Mouse (Mus musculus) cerebellum, postnatal 36 days (tissue): ENCODE measurements around the gene Hoxc10.

ENCODE experiments used
- DNase-seq, 2 experiments: peaks; one replicate each; pipeline ENCODE4 v3.0.0; 2021 to 2022; ENCODE audit warnings: mixed read lengths in 2 of 2

Hoxc10 gene

GRCm38 (mm10) chr15:102991782-102992181 lies 25.2 kb downstream of the Hoxc10 start:
- no peak for DNase-seq

- DNase-seq = no peak
These were observed 25.6 kb downstream of the Hoxc10 start for GRCm38 (mm10) chr15:102992206-102992605.

GRCm38 (mm10) chr15:102992863-102993262 lies 26.3 kb downstream of the Hoxc10 start:
- no peak for DNase-seq

- no peak for DNase-seq
These were observed 30.0 kb downstream of the Hoxc10 start for GRCm38 (mm10) chr15:102996548-102996947.

GRCm38 (mm10) chr15:102997431-102997830 lies 30.8 kb downstream of the Hoxc10 start:
- no peak for DNase-seq

GRCm38 (mm10) chr15:102997939-102998355 lies 31.4 kb downstream of the Hoxc10 start, which contains the start of gene Hoxc6:
TSS of gene Hoxc6 (plus strand) at chr15:102998257.
- no peak for DNase-seq

- no peak for DNase-seq
These were observed 32.1 kb downstream of the Hoxc10 start for GRCm38 (mm10) chr15:102998608-102999182.

GRCm38 (mm10) chr15:102999183-102999831 lies 32.7 kb downstream of the Hoxc10 start:
- peak; percentile 39 to 41 for DNase-seq

GRCm38 (mm10) chr15:102999955-103000354 lies 33.4 kb downstream of the Hoxc10 start:
- no peak for DNase-seq

GRCm38 (mm10) chr15:103000501-103000901 lies 33.9 kb downstream of the Hoxc10 start:
- no peak for DNase-seq

- no peak for DNase-seq
These were observed 34.8 kb downstream of the Hoxc10 start for GRCm38 (mm10) chr15:103001370-103001769.

- DNase-seq = no peak
These were observed 35.6 kb downstream of the Hoxc10 start for GRCm38 (mm10) chr15:103002156-103002555.

GRCm38 (mm10) chr15:103002821-103003448 lies 36.3 kb downstream of the Hoxc10 start:
- no peak for DNase-seq

GRCm38 (mm10) chr15:103005308-103005707 lies 38.7 kb downstream of the Hoxc10 start:
- DNase-seq = no peak

GRCm38 (mm10) chr15:103005797-103006196 lies 39.2 kb downstream of the Hoxc10 start:
- no peak for DNase-seq

- DNase-seq = no peak
These were observed 39.7 kb downstream of the Hoxc10 start for GRCm38 (mm10) chr15:103006326-103006725.

GRCm38 (mm10) chr15:103009265-103010111 lies 42.9 kb downstream of the Hoxc10 start:
- DNase-seq = no peak

GRCm38 (mm10) chr15:103010112-103010846 lies 43.7 kb downstream of the Hoxc10 start:
- no peak for DNase-seq

- DNase-seq = no peak
These were observed 44.4 kb downstream of the Hoxc10 start for GRCm38 (mm10) chr15:103010847-103011555.

GRCm38 (mm10) chr15:103011928-103012486 lies 45.4 kb downstream of the Hoxc10 start:
- no peak for DNase-seq

- peak; percentile 33 to 34 for DNase-seq
These were observed 46.8 kb downstream of the Hoxc10 start for GRCm38 (mm10) chr15:103013238-103013984.
